Mouse (Mus musculus): Measurements from ENCODE around the gene Gpx4.

Gpx4 gene

DNA sequence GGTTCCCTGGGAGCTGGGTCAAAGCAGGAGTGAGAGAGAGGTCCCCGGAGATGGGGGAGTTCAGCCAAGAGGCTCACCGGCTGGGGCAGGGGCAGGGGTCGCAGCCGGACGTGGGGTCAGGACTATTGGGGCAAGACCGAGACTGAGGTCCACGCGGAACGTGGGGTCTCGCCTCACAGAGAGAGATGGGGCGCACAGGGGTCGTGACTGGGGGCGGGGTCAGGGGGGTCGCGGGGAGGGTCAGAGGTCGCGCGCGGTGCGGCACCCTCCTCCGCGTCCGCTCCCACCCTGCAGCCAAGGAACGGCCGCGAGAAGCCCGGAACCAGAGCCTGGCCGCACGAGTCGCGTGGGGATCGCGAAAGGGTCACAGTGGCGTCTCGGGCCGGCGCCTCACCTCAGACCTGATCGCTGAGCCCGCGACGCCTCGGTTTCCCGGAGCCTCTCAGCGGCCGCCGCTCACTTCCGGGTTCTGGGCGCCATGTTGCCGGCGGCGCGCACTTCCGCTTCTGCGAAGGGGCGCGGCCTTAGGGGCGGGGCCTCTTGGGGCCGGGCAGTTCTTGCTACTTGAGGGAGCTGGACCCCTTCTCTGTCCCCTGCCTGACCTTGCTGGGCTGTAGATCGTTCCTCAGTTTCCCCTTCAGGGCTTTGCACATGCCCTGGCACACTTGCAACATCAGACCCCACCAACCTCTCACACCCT lies 55.4 kb downstream of the Gpx4 start:
- in situ Hi-C loops (cut with MboI, MseI), result no loop called here

DNA sequence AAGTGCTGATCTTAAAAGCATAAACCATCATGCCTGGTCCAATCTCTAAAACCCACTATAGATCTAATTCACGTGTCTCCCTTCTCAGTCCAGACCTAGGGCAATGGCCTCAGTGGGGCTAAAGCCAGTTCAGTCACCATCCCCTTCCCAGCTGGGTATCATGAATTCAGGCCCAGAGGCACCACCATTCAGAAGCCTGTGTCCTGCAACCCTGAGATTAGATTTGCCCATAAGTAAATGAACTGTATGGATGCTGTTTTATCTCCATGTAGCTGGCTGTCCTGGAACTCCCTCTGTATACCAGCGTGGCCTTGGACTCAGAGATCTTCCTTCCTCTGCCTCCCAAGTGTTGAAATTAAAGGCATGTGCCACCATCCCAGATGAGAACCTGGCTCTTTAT lies 56.1 kb downstream of the Gpx4 start:
- in situ Hi-C loops (cut with MboI, MseI), result no loop called here

DNA sequence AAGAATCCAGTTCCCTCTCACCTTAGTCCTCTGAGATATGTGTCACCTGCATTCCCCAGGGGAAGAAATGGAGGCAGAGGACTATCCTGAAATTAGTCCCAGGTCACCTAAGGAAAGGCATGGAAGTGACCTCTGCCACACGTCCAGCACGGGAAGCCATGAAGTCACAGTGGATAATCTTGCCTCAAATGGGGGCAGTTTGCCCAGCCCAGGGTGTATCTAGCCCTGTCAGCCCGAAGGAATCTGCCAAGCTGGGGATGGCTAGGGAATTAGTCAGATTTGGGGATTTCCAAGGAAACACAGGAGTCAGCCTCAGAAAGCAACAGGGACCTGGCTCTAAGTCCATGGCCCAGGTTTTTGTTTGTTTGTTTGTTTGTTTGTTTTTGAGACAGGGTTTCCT lies 57.2 kb downstream of the Gpx4 start:
- in situ Hi-C loops (cut with MboI, MseI), result no loop called here

DNA sequence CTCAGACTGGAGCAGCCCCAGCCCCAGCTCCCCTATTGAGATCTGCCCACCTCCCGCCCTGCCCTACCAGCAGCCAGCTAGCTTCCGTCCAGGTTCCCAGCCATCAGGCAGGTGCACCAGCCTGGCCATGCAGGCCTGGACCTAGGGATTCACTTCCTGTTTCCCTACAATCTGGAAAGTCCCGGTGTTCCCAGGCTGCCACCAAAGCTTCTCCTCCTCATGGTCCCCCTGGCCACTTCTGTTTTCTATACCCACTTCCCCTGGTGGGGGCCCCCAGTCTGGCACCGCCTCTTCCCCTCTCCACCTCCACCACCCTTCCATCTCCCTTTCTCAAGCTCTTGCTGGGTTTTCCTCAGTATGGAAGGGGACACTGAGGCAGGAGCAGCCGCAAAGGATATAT lies 58.5 kb downstream of the Gpx4 start, which contains the start of gene Sbno2:
TSS of gene Sbno2 (minus strand) at position 112 of the 400 bp plus-strand sequence.
- in situ Hi-C loops (cut with MboI, MseI), result no loop called here

GRCm38 (mm10) chr10:80105926-80106325 lies 59.0 kb downstream of the Gpx4 start:
- in situ Hi-C loops (cut with MboI, MseI), result no loop called here

Data from regulatory T cell (primary cell).